Comparison of ENCODE assay signal across 25 mouse cellular contexts in genomic region chr2:16866163-16866852, GRCm38 (mm10).
"Had no signal": no experiment of that assay in that cellular context is flagged by ENCODE, and none has a peak within 500 bp of the region (broad histone marks: within the 10 kb centered on the region; RNA-seq: fewer than 3 reads in every experiment).

No protein-coding gene starts in this region.

- DNase-seq: gastrocnemius, postnatal 10 days; gastrocnemius, postnatal 25 days; heart, adult 18-20 months; heart, postnatal 10 days; heart, postnatal 4 days; kidney, adult 18-20 months; kidney, adult 8-10 months; kidney, postnatal 10 days; kidney, postnatal 25 days; kidney, postnatal 4 days; liver had no signal

- H3K27me3 ChIP-seq: heart, embryonic 12.5 days; hindbrain, embryonic 12.5 days; intestine, embryonic 15.5 days; limb, embryonic 12.5 days; liver, embryonic 12.5 days had no signal

- ATAC-seq: hindbrain, embryonic 16.5 days; intestine, embryonic 15.5 days; intestine, postnatal 0 days; liver, embryonic 12.5 days had no signal

- H3K36me3 ChIP-seq: heart, embryonic 10.5 days; heart, embryonic 12.5 days; hindbrain, embryonic 10.5 days; hindbrain, embryonic 12.5 days; intestine, embryonic 15.5 days; limb, embryonic 10.5 days; limb, embryonic 12.5 days; liver, embryonic 12.5 days had no signal

- H3K27ac ChIP-seq: heart, embryonic 10.5 days; hindbrain, embryonic 10.5 days; hindbrain, embryonic 12.5 days; hindbrain, embryonic 14.5 days; intestine, embryonic 15.5 days; layer of hippocampus, adult 2 months; left cerebral cortex, adult 2 months; limb, embryonic 10.5 days; limb, embryonic 12.5 days; liver, embryonic 12.5 days; liver, embryonic 14.5 days had no signal

- H3K9me3 ChIP-seq: heart, embryonic 10.5 days; heart, embryonic 12.5 days; hindbrain, embryonic 10.5 days; hindbrain, embryonic 12.5 days; intestine, embryonic 15.5 days; limb, embryonic 10.5 days; limb, embryonic 12.5 days; liver, embryonic 12.5 days had no signal

- H3K4me1 ChIP-seq: heart, embryonic 10.5 days; heart, embryonic 12.5 days; hindbrain, embryonic 10.5 days; hindbrain, embryonic 12.5 days; intestine, embryonic 15.5 days; limb, embryonic 10.5 days; limb, embryonic 12.5 days; liver, embryonic 12.5 days had no signal

- H3K4me2 ChIP-seq: heart, embryonic 12.5 days; hindbrain, embryonic 12.5 days; hindbrain, embryonic 14.5 days; intestine, embryonic 15.5 days; limb, embryonic 12.5 days; liver, embryonic 12.5 days had no signal

- H3K9ac ChIP-seq: heart, embryonic 12.5 days; hindbrain, embryonic 12.5 days; hindbrain, embryonic 14.5 days; intestine, embryonic 15.5 days; limb, embryonic 12.5 days; liver, embryonic 12.5 days; liver, embryonic 14.5 days had no signal

- H3K4me3 ChIP-seq: heart, embryonic 10.5 days; heart, embryonic 12.5 days; hindbrain, embryonic 10.5 days; hindbrain, embryonic 12.5 days; intestine, embryonic 15.5 days; layer of hippocampus, adult 2 months; left cerebral cortex, adult 2 months; limb, embryonic 10.5 days; limb, embryonic 12.5 days; liver, embryonic 12.5 days had no signal
